Mouse (Mus musculus) spleen, adult 2 months (tissue): Measurements from ENCODE around the gene Slc41a2.

Experiments used
- CTCF ChIP-seq: fragments of 200-500 bp; IDR thresholded peaks from 2 replicates; pipeline ENCODE4 v1.5.1; 2011; ENCODE audit warnings: mild to moderate bottlenecking, inconsistent platforms; ENCODE audit not compliant: insufficient read depth, insufficient read length, insufficient replicate concordance; ENCODE audit errors: extremely low read depth
- POLR2A ChIP-seq: fragments of 200-500 bp; IDR thresholded peaks from 2 replicates; pipeline ENCODE4 v1.6.1; 2011; ENCODE audit warnings: low read depth, low read length, inconsistent platforms

- TF ChIP-seq POLR2A = no peak
- TF ChIP-seq CTCF = no peak
Observed at GRCm38 (mm10) chr10:83294746-83295145, 42.9 kb downstream of the Slc41a2 start.
